Mouse (Mus musculus): ENCODE data around the gene Nfic.

DNA sequence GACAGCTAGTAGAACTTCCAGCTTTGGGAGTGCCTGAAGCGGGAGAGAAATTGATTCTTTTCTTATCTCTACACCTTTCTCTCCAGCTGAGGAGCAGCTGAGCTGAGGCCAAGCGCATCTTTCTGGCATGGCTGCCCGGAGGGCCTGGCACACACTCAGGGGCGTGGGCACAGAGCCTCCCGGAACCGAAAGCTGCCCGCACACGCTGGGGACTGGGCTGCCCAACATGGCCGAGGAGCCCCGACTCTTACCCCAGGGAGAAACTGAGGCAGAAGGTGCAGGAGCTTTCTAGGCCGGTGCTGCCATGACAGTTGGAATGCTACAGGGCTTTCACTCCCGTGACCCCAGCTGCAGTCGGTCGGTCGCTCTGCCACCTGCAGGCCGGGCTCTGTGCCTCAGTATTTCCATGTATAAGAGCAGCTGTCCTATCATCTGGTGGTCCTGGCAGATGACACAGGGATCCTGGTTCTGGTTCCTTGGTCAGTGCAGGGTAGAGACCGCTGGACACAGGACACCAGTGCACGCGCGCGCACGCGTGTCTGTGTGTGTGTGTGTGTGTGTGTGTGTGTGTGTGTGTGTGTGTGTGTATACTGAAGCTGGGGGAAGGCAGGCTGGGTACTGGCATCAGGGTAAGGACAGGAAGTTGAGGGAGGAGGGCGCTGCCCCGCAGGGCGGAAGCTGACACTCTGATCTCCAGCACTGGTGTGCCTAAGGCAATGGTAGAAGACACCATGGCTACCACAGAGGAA is 21.7 kb downstream of the Nfic start:
- TF ChIP-seq CTCF (IDR thresholded peaks at IDR 0.05; ENCODE audit: low read depth, low read length) = no peak
- TF ChIP-seq POLR2A (IDR thresholded peaks at IDR 0.05; ENCODE audit: borderline replicate concordance, low read depth, low read length) = no peak
